Mouse (Mus musculus) cerebral cortex, adult 2 months (tissue): ENCODE results near the gene Ndufa6.

Source experiments
- WGBS: fragments of 180-500 bp; shearing (Covaris S2); methylation state at CpG from one replicate; pipeline ENCODE4 v1.1.7; 2018; 5-methylcytosine and 5-hydroxymethylcytosine counted together

Ndufa6 gene

DNA sequence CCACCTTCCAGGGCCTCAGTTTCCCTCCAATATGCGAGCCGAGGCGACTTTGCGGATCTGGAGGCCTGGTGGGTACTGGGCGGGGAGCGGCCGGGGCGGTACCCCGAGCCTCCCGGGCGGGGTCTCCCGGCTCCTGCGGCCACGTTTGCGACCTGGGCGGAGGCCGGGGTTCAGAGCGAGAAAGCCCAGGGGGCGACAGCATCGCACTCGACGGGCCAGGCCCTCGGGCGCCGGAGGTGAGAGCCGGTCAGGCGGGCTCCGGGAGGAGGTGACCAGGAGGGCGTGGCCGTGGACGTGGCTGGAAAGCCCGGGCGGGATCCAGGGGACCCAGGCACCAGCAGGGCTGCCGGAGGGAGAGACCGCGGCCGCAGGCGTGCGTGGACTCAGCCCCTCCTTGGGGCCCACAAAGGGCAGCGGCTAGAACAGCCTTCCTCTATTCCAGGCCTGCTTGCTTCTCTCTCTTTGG, 13.1 kb downstream of the Ndufa6 start:
- 18% methylated on average over 38 of the region's 40 CpGs for WGBS

DNA sequence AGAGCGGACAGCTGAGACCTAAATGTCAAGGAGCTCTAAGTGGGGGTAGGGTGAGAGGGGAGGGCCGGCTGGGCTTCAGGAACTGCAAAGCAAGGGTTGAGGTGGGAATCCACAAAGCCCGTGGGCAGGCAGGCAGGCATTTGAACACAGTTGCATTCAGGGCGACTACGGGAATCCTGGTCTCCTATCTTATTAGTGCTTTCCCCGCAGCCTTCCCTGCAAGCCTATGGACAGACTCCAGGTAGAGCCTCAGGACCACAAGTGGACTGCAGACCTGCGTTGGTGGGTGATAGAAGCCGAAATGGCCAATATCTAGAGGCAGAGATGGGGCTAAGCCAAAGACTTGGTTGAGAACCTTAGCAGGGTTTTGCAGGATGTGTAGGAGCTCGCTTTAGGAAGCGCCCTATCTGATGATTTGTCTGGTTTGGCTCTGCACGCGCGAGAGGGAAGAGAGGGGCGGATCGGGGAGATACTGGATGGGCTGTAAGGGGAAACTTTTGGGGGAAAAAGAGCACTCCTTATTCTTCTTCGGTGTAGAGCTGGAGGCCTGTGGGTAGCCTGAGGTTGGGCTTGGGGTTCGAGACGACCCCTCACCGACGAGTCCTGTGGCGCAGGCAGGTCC, 13.6 kb downstream of the Ndufa6 start:
- 59% methylated on average over 21 of the region's 21 CpGs for WGBS

DNA sequence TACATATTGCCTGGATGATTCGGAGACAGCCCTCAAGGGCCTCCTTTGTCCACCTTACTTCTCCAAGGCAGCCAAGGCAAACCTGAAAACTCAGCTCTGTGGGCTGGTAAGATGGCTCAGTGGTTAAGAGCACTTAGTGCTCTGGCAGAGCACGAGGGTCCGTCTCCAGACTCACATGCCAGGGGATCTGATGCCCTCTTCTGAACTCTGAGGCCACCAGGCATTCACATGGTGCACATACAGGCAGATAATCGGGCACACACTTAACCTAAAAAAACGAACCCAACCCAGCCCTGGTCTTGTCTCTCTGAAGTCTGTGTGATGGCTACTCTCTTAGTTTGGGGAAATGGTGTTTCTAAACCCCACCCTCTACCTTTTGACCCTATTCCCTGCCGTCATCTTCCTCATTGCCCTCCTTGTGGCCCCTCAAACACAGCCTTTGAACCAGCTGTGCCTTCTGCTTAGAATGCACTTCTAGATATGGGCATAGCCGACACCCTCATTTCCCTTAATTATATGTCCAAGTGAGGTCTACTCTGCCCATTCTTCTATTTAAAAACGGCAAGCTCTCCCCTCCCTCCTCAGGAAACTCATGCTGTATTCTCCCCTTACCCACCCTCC, 14.4 kb downstream of the Ndufa6 start:
- WGBS, result 86% methylated on average over 8 of the region's 8 CpGs

DNA sequence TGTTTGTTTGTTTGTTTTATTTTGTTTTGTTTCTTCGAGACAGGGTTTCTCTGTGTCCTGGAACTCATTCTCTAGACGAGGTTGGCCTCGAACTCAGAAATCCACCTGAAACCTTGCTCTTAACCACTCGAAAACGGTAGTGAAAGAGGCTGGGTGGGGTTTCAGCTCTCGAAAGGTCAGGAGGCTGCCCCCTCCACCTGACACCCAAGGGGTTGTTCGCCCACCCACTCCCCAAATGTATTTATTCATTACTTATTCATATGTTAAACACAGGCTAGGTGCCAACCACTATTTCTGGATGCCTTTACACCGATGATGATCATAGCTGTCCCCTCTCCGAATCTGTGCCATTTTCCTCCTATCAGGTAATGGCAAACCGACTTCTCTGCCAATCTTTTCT, 15.0 kb downstream of the Ndufa6 start:
- 47% methylated on average over 10 of the region's 10 CpGs for WGBS

DNA sequence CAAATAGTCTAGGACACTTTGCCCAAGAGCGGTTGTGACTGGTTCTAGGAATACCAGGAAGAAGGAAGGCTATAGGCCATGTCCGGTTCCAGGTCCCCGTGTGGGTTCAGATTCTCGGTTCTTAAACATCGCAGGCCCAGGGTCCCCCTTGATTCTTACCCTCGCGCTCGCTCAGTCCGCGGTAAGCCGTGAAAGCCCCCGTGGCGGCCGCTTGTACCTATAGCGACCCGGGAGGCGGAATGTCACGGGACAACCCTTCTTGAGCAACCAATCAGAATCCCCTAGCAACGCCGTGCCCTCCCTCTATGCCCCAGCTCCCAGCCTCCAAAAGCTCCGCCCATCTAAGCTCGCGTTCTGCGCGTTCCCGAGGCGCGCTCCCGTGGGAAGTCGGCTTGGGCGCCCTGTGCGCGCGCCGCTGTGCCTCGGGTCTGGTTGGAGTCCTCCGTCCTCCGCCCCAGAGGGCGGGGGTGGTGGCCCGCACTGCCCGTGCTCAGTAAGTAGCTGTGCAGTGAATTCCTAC, 15.5 kb downstream of the Ndufa6 start, which contains the start of the genes Naga, Pheta2 and Smdt1:
Naga (minus strand) TSS at position 333 of the 520 bp plus-strand sequence.
Pheta2 (plus strand) TSS at position 350 of the 520 bp plus-strand sequence.
Smdt1 (plus strand) TSS at position 367 of the 520 bp plus-strand sequence.
- WGBS, result under 1% methylated on average over 41 of the region's 41 CpGs

DNA sequence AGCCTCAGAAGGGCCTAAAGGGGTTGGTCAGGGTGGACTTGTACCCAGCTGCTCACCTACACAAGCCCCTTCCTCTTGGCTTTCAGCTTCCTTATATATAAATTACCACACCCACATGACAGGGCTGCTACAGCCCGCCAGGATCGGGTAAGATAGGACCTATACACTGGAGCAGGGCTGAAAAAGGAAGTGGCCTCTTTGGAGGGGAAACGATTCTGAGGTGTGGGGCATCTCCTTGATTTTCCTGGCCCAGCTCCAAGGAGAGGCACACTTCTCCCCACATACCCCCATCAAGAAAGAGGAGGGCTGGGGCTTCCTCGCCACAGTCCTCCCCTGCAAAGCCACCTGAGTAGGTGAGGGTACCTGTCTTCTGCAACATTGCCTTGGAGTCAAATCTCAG, 16.2 kb downstream of the Ndufa6 start:
- whole genome bisulfite sequencing, result 24% methylated on average over 4 of the region's 4 CpGs

DNA sequence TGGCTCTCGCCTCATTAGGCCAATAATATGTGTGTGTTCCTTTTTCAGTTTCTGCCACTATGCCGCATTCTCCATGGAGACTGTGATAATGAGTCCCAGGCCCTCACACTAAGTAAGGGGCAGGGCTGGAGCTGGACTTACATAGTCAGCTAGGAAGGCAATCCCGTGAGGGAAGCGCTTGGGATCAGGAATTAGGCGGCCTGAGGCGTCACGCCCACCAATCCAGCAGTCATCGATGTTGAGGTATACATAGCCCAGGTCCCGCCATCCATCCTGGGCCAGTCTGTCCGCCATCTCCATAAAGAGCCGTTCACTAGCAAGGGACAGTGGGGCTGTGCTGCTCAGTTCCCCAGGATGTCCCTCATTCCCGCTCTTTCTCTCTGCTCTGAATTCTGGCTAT, 17.5 kb downstream of the Ndufa6 start:
- WGBS, result 85% methylated on average over 12 of the region's 12 CpGs

DNA sequence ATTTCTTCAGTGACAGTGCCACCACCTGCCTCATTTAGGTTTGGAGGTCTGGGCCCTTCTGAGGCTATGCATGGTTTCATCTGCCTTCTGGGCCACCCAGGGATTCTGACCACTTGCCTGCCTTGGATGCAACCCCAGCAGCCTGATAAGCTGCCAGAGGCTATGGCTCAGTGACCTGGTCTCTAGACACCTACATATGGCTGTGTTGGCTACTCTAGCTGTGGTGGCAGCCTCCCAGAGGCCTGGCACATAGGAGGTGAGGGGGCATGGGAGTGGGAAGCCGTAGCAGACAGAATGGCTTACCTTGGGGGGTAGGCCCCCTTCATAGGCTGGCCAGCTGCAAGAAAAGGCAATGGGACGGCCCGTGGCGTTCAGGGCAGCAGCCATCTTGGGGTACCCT, 18.9 kb downstream of the Ndufa6 start:
- WGBS, result 99% methylated on average over 4 of the region's 4 CpGs

DNA sequence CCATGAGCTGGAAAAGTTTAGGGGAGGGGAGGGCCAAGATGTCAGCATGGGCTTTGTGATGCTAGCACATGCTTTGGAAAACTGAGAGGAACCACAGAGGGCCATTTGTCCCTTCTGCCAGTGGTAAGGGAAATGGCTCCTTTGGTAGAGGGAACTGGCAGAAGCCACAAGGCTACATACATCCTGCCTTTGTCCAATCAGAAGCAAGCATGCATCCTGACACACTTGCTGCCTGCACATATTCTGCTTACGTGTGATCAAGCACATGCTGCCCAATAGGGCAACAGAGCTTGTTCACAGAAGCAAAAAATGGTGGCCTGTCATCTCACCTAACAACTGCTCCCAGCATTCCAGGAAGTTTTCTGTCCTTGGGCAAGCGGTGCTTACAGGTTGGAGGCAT, 28.7 kb downstream of the Ndufa6 start:
- WGBS, result 78% methylated on average over 2 of the region's 2 CpGs

DNA sequence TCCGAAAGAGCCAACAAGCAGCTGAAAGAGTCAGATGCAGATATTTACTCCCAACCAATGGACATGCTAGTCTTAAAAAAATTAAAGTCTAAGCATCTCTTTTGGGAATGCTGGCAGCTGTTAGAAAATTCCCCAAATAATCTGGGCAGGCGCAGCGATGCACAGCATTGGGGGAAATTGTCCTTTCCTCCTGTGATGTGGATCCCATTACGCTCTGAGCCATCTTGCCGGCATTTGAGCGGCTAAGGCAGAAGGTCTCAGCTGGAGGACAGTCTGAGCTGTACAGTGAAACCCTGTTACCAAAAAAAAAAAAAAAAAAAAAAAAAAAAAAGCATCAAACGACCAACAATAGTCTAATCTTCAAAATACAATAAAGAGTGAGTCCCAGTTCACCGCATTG, 31.9 kb downstream of the Ndufa6 start:
- 72% methylated on average over 8 of the region's 8 CpGs for WGBS

DNA sequence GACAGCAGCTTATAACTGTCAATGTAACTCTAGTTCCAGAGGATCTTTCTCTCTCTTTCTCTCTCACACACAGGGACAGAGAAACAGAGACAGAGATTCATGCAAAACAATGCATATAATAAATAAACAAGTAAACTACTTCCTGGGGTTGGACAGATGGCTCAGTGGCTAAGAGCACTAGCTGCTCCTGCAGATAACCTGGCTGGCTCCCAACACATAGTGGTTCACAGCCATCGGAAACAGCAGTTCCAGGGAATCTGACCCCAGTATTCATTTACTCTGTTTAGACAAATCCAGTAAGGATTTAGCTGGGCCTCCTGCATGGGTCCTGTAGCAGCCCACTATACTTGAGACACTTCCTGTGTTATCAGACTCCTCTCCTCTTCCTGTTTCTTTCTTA, 34.5 kb downstream of the Ndufa6 start:
- 56% methylated on average over 1 of the region's 1 CpGs for WGBS

DNA sequence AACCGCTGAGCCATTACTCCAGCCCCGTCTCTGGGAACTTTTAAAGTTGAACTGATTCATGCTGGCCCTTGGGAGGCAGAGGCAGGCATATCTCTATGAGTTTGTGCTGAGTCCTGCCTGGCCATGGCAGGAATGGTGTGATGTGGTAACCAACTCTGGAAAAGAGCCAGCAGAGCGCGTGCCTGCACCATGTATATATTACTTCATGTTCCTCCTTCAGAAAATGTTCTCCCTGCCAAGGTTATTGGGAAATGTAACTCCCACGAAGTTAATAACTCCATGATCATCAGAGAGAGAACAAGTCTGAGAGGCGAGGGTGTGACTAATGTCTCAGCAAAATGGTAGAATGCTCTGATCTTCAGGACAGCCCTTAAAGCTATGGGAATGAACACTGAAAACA, 36.3 kb downstream of the Ndufa6 start:
- WGBS, result 86% methylated on average over 6 of the region's 6 CpGs

DNA sequence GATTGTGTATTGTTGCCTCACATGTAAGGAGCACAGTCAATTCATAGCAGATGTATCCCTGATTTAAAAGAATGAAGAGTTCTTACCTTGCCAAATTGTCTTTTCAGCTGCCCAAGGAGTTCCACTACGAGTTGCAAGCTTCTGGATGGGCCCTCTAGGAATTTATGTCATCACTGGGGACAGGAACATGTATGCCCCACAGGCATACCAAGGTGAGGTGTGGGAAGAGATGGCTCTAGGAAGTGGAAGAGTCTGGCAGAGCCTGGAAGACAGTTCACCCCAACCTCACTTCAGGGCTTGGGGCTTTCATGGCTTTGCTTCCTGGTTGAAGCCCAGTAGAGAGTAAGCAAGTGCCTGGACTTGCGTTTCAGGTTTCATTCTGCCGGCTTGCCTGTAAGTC, 45.7 kb downstream of the Ndufa6 start:
- 86% methylated on average over 3 of the region's 3 CpGs for WGBS

DNA sequence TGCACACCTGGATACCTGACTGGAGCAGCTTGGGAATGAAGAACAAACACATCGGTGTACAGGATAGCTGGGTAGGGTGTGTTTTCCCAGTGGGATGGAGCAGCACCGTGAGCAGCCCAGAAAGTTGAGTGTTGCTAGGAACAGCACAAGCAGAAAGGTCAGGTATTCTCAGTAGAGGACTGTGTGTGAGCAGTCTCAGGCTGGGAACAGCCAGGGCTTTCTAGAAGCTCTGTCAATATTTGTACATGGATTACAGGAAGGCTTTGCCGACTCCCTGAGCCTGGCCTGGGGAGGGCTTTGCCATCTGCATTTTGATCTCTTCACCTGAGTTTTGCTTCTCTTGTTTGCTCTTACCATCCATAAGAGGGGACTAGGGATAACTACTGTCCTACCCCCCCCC, 47.0 kb downstream of the Ndufa6 start:
- 76% methylated on average over 3 of the region's 3 CpGs for WGBS
